Mouse (Mus musculus): Measurements from ENCODE around the gene Mns1. TPM values are rescaled to one million over a fixed set of nuclear protein-coding genes. Genes with fewer than 3 reads are reported as not detected.

The Mns1 gene
- polyA plus RNA-seq, 1 experiment from 2014 or later, result 34.1 TPM

- Histone ChIP-seq H3K4me2 (no peak overlapping the region), H3K36me3 (peaks cover 67% of the 10 kb centered on the region), H3K27ac (no peak overlapping the region), H3K4me1 (no peaks in the 10 kb centered on the region), H3K27me3 (no peaks in the 10 kb centered on the region), H3K9ac (no peak overlapping the region), H3K9me3 (no peaks in the 10 kb centered on the region), H3K4me3 (no peak overlapping the region)
- no peak for ATAC-seq (ENCODE audit: insufficient number of reproducible peaks, insufficient read depth, low FRiP score, low TSS enrichment, low read depth)
- WGBS, result 50% methylated on average over 1 of the region's 1 CpGs
Measured at GRCm38 (mm10) chr9:72456374-72456773, 18.6 kb downstream of the Mns1 start.

- H3K27ac ChIP-seq, result no peak overlapping the region
- H3K4me2 ChIP-seq, result no peak overlapping the region
- no peaks in the 10 kb centered on the region for H3K27me3 ChIP-seq
- no peak overlapping the region for H3K4me3 ChIP-seq
- peaks cover 58% of the 10 kb centered on the region for H3K36me3 ChIP-seq
- no peak overlapping the region for H3K9ac ChIP-seq
- H3K4me1 ChIP-seq, result no peaks in the 10 kb centered on the region
- no peaks in the 10 kb centered on the region for H3K9me3 ChIP-seq
- ATAC-seq (ENCODE audit: insufficient number of reproducible peaks, insufficient read depth, low FRiP score, low TSS enrichment, low read depth), result no peak
- 14% methylated on average over 5 of the region's 5 CpGs for WGBS
Measured at GRCm38 (mm10) chr9:72458233-72458632, 20.4 kb downstream of the Mns1 start.

- H3K9ac ChIP-seq, result no peak overlapping the region
- H3K4me2 ChIP-seq, result no peak overlapping the region
- H3K36me3 ChIP-seq, result peaks cover 52% of the 10 kb centered on the region
- no peak overlapping the region for H3K4me3 ChIP-seq
- no peaks in the 10 kb centered on the region for H3K9me3 ChIP-seq
- H3K27me3 ChIP-seq, result no peaks in the 10 kb centered on the region
- H3K4me1 ChIP-seq, result no peaks in the 10 kb centered on the region
- WGBS, result 76% methylated on average over 3 of the region's 3 CpGs
- ATAC-seq (ENCODE audit: insufficient number of reproducible peaks, insufficient read depth, low FRiP score, low TSS enrichment, low read depth), result no peak
- no peak overlapping the region for H3K27ac ChIP-seq
Measured at GRCm38 (mm10) chr9:72459703-72460102, 21.9 kb downstream of the Mns1 start.

- H3K9ac ChIP-seq, result no peak overlapping the region
- H3K4me3 ChIP-seq, result no peak overlapping the region
- no peak overlapping the region for H3K27ac ChIP-seq
- ATAC-seq (ENCODE audit: insufficient number of reproducible peaks, insufficient read depth, low FRiP score, low TSS enrichment, low read depth), result no peak
- peaks cover 45% of the 10 kb centered on the region for H3K36me3 ChIP-seq
- WGBS, result 90% methylated on average over 3 of the region's 3 CpGs
- no peaks in the 10 kb centered on the region for H3K27me3 ChIP-seq
- no peaks in the 10 kb centered on the region for H3K9me3 ChIP-seq
- no peak overlapping the region for H3K4me2 ChIP-seq
- H3K4me1 ChIP-seq, result no peaks in the 10 kb centered on the region
Measured at GRCm38 (mm10) chr9:72460767-72461166, 23.0 kb downstream of the Mns1 start.

GRCm38 (mm10) chr9:72462427-72462826 is 24.6 kb downstream of the Mns1 start:
- H3K27ac ChIP-seq, result no peak overlapping the region
- no peaks in the 10 kb centered on the region for H3K9me3 ChIP-seq
- H3K36me3 ChIP-seq, result peaks cover 45% of the 10 kb centered on the region
- ATAC-seq (ENCODE audit: insufficient number of reproducible peaks, insufficient read depth, low FRiP score, low TSS enrichment, low read depth), result no peak
- H3K4me2 ChIP-seq, result no peak overlapping the region
- no peaks in the 10 kb centered on the region for H3K27me3 ChIP-seq
- H3K4me1 ChIP-seq, result no peaks in the 10 kb centered on the region
- WGBS, result 98% methylated on average over 2 of the region's 2 CpGs
- H3K4me3 ChIP-seq, result no peak overlapping the region
- no peak overlapping the region for H3K9ac ChIP-seq

- ATAC-seq (ENCODE audit: insufficient number of reproducible peaks, insufficient read depth, low FRiP score, low TSS enrichment, low read depth), result no peak
- Histone ChIP-seq H3K36me3 (peaks cover 46% of the 10 kb centered on the region), H3K9ac (no peak overlapping the region), H3K9me3 (no peaks in the 10 kb centered on the region), H3K4me2 (no peak overlapping the region), H3K27me3 (no peaks in the 10 kb centered on the region), H3K27ac (no peak overlapping the region), H3K4me3 (no peak overlapping the region), H3K4me1 (no peaks in the 10 kb centered on the region)
- 92% methylated on average over 1 of the region's 1 CpGs for WGBS
Measured at GRCm38 (mm10) chr9:72464806-72465205, 27.0 kb downstream of the Mns1 start.

- Histone ChIP-seq H3K27ac (no peak overlapping the region), H3K9ac (no peak overlapping the region), H3K27me3 (no peaks in the 10 kb centered on the region), H3K36me3 (peaks cover 43% of the 10 kb centered on the region), H3K4me1 (no peaks in the 10 kb centered on the region), H3K9me3 (no peaks in the 10 kb centered on the region), H3K4me3 (no peak overlapping the region), H3K4me2 (no peak overlapping the region)
- ATAC-seq (ENCODE audit: insufficient number of reproducible peaks, insufficient read depth, low FRiP score, low TSS enrichment, low read depth), result no peak
- 87% methylated on average over 4 of the region's 4 CpGs for WGBS
Measured at GRCm38 (mm10) chr9:72465754-72466181, 28.0 kb downstream of the Mns1 start.

- WGBS, result 65% methylated on average over 11 of the region's 11 CpGs
- Histone ChIP-seq H3K27me3 (no peaks in the 10 kb centered on the region), H3K9ac (no peak overlapping the region), H3K4me3 (no peak overlapping the region), H3K4me2 (no peak overlapping the region), H3K9me3 (no peaks in the 10 kb centered on the region), H3K36me3 (peaks cover 46% of the 10 kb centered on the region), H3K27ac (no peak overlapping the region), H3K4me1 (no peaks in the 10 kb centered on the region)
- no peak for ATAC-seq (ENCODE audit: insufficient number of reproducible peaks, insufficient read depth, low FRiP score, low TSS enrichment, low read depth)
Measured at GRCm38 (mm10) chr9:72467551-72468407, 30.0 kb downstream of the Mns1 start.

GRCm38 (mm10) chr9:72468616-72469015 is 30.8 kb downstream of the Mns1 start:
- 91% methylated on average over 10 of the region's 10 CpGs for WGBS
- ATAC-seq (ENCODE audit: insufficient number of reproducible peaks, insufficient read depth, low FRiP score, low TSS enrichment, low read depth), result no peak
- Histone ChIP-seq H3K4me2 (no peak overlapping the region), H3K9me3 (no peaks in the 10 kb centered on the region), H3K4me1 (no peaks in the 10 kb centered on the region), H3K36me3 (peaks cover 54% of the 10 kb centered on the region), H3K9ac (no peak overlapping the region), H3K27me3 (no peaks in the 10 kb centered on the region), H3K27ac (no peak overlapping the region), H3K4me3 (no peak overlapping the region)

- Histone ChIP-seq H3K9ac (no peak overlapping the region), H3K9me3 (no peaks in the 10 kb centered on the region), H3K27me3 (no peaks in the 10 kb centered on the region), H3K4me2 (no peak overlapping the region), H3K4me3 (no peak overlapping the region), H3K27ac (no peak overlapping the region), H3K4me1 (no peaks in the 10 kb centered on the region), H3K36me3 (peaks cover 53% of the 10 kb centered on the region)
- no peak for ATAC-seq (ENCODE audit: insufficient number of reproducible peaks, insufficient read depth, low FRiP score, low TSS enrichment, low read depth)
- 98% methylated on average over 1 of the region's 1 CpGs for WGBS
Measured at GRCm38 (mm10) chr9:72469851-72470250, 32.0 kb downstream of the Mns1 start.

GRCm38 (mm10) chr9:72475511-72475910 is 37.7 kb downstream of the Mns1 start:
- Histone ChIP-seq H3K9me3 (no peaks in the 10 kb centered on the region), H3K27me3 (no peaks in the 10 kb centered on the region), H3K9ac (no peak overlapping the region), H3K4me2 (no peak overlapping the region), H3K27ac (no peak overlapping the region), H3K4me1 (no peaks in the 10 kb centered on the region), H3K36me3 (peaks cover 51% of the 10 kb centered on the region), H3K4me3 (no peak overlapping the region)
- 75% methylated on average over 9 of the region's 9 CpGs for WGBS
- no peak for ATAC-seq (ENCODE audit: insufficient number of reproducible peaks, insufficient read depth, low FRiP score, low TSS enrichment, low read depth)

- Histone ChIP-seq H3K9me3 (no peaks in the 10 kb centered on the region), H3K4me1 (no peaks in the 10 kb centered on the region), H3K27ac (no peak overlapping the region), H3K9ac (no peak overlapping the region), H3K36me3 (peaks cover 49% of the 10 kb centered on the region), H3K27me3 (no peaks in the 10 kb centered on the region), H3K4me3 (no peak overlapping the region), H3K4me2 (no peak overlapping the region)
- 74% methylated on average over 6 of the region's 6 CpGs for WGBS
- ATAC-seq (ENCODE audit: insufficient number of reproducible peaks, insufficient read depth, low FRiP score, low TSS enrichment, low read depth), result no peak
Measured at GRCm38 (mm10) chr9:72477306-72477705, 39.5 kb downstream of the Mns1 start.
